Mouse (Mus musculus) ES-Bruce4 (cell line): ENCODE results near the gene Hs3st2.

Experiments
- CTCF ChIP-seq: IDR thresholded peaks from one replicate; pipeline ENCODE4 v1.8.1; 2011; ENCODE audit warnings: low read depth, low read length
- EP300 ChIP-seq: IDR thresholded peaks from 2 replicates; pipeline ENCODE4 v1.6.1; 2011; ENCODE audit warnings: low read depth, low read length; ENCODE audit not compliant: insufficient read depth
- POLR2A ChIP-seq: IDR thresholded peaks from one replicate; pipeline ENCODE4 v1.8.1; 2011; ENCODE audit warnings: low read length; ENCODE audit not compliant: insufficient read depth

DNA sequence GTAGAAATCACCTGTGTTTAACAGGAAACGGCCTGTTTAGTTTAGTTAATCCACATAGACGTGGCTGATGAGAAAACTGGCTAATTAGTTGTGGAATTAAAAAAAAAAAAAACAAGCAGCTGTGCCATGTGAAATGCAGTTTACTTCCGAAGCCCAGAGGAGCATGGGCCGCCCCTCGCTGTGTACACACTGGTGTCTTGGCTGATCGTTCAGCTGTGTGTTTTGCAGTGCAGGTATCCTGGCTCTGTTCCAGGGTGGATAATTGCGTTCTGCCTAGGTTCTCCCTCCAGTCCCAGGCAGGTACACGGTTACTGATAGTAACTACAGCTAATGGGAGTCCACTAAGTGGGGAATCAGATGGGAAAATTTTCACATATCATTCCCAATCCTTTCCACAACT, 86.6 kb downstream of the Hs3st2 start:
- TF ChIP-seq CTCF (no peak), POLR2A (no peak), EP300 (no peak)
